Mouse (Mus musculus) midbrain, embryonic 14.5 days (tissue): ENCODE results near the gene Smurf2. TPM values are rescaled to one million over a fixed set of nuclear protein-coding genes. Genes with fewer than 3 reads are reported as not detected.
"Not testable (repeated sequence)": the region's sequence is repeated elsewhere in the genome, so short reads cannot be mapped to it uniquely, and the experiment has no call there.

ENCODE experiments used
- ATAC-seq: fragments of 200-750 bp; cut with Nextera tagmentation; 2 replicates; pipeline ENCODE4 v1.8.0; 2017; ENCODE audit warnings: moderate number of reproducible peaks, moderate library complexity; ENCODE audit not compliant: low FRiP score, low TSS enrichment
- DNase-seq: peaks from one replicate; pipeline ENCODE4 v3.0.0-alpha.2; 2015
- H3K27ac ChIP-seq: fragments of 300-500 bp; sonication (generic); replicated peaks from 2 replicates; pipeline ENCODE4 v1.5.1; 2014; ENCODE audit warnings: mild to moderate bottlenecking, low read depth, low read length, moderate library complexity
- H3K27me3 ChIP-seq: fragments of 300-500 bp; sonication (generic); 2 replicates; pipeline ENCODE4 v1.6.1; 2014; ENCODE audit warnings: low read length, control low read depth, mixed read lengths; ENCODE audit not compliant: control insufficient read depth, insufficient read depth
- H3K36me3 ChIP-seq: fragments of 300-500 bp; sonication (generic); 2 replicates; pipeline ENCODE4 v1.6.1; 2014; ENCODE audit warnings: low read length, control low read depth; ENCODE audit not compliant: control insufficient read depth, insufficient read depth
- H3K4me1 ChIP-seq: fragments of 300-500 bp; sonication (generic); 2 replicates; pipeline ENCODE4 v1.6.1; 2014; ENCODE audit warnings: mild to moderate bottlenecking, antibody characterized with exemption, low read length, control low read depth; ENCODE audit not compliant: control insufficient read depth, insufficient read depth
- H3K4me2 ChIP-seq: fragments of 300-500 bp; sonication (generic); 2 replicates; pipeline ENCODE4 v1.6.1; 2014; ENCODE audit warnings: mild to moderate bottlenecking, low read length, moderate library complexity
- H3K4me3 ChIP-seq: fragments of 300-500 bp; sonication (generic); replicated peaks from 2 replicates; pipeline ENCODE4 v1.5.1; 2014; ENCODE audit warnings: low read depth, low read length
- H3K9ac ChIP-seq: fragments of 300-500 bp; sonication (generic); replicated peaks from 2 replicates; pipeline ENCODE4 v1.6.1; 2014; ENCODE audit warnings: mild to moderate bottlenecking, low read length, moderate library complexity
- H3K9me3 ChIP-seq: fragments of 300-500 bp; sonication (generic); 2 replicates; pipeline ENCODE4 v1.6.1; 2016; ENCODE audit warnings: low read length, control low read depth, mixed read lengths; ENCODE audit not compliant: control insufficient read depth
- WGBS: fragments of 180-500 bp; shearing (Covaris S2); extraction: QIAGEN DNeasy Blood & Tissue Kit; methylation state at CpG from one replicate; pipeline ENCODE4 v1.1.7; 2014; 5-methylcytosine and 5-hydroxymethylcytosine counted together
- polyA plus RNA-seq: library from polyadenylated mRNA; unstranded; fragments of >200 nt; fragmentation: Nextera tagmentation; extraction: Ambion mirVana; gene quantifications from 2 replicates; pipeline ENCODE4 v1.2.1, GENCODE M21; 2014

The Smurf2 gene
- polyA plus RNA-seq, 1 experiment from 2014 or later = 24.0 TPM

GRCm38 (mm10) chr11:106788026-106788774, 132.3 kb downstream of the Smurf2 start:
- Histone ChIP-seq H3K4me1 (peaks cover 20% of the 10 kb centered on the region), H3K4me2 (peak overlapping the region; percentile 80), H3K4me3 (peak overlapping the region; percentile 95), H3K27ac (peak overlapping the region; percentile 98), H3K36me3 (peaks cover 39% of the 10 kb centered on the region), H3K9ac (peak overlapping the region; percentile 99), H3K9me3 (no peaks in the 10 kb centered on the region), H3K27me3 (no peaks in the 10 kb centered on the region)
- WGBS = under 1% methylated on average over 77 of the region's 79 CpGs
- DNase-seq (peak; percentile 100), ATAC-seq (peak; percentile 82)

DNA sequence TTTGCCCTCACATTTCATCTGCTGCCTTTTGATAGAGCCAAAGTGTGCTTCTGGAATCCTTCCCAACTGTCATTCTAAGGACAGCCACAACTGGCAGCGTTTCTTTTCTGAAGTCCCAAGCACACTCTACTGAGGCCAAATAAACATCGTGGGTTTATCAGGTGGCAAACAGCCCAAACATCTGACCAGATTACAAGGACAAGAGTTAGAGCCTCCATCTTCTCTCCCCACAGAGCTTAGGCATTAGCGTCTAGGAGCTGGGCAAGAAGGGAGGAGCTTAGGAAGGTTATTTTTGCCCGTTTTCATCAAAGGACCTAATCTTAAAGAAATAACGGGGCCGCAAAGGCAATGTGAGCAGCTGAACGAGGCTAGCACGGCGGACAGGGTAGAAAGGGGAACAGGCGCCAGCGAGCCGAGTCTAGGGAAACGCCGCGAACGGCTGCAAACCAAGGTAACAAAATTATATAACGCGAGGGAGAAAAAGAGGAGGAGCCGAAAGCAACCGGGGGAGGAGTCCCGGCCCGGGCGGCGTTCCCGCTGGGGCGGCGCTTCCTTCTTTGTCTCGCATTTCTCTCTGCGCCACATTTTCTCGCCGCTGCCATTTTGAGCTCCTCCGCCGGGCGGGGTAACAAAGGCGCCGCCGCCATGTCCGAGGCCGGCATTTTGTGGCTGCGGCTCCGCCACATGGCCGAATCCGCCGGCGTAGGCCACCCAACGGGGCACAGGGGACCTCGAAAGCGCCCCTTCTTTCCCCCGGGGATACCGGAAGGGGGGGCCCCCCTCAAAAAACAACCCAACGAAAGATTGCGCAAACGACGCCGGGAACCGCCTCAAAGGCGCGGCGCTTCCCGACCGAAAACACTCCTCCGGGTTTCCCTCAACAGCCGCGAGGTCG, 133.1 kb downstream of the Smurf2 start:
- peak overlapping the region; percentile 95 for H3K4me3 ChIP-seq
- no peaks in the 10 kb centered on the region for H3K27me3 ChIP-seq
- H3K4me2 ChIP-seq = peak overlapping the region; percentile 80
- under 1% methylated on average over 65 of the region's 65 CpGs for WGBS
- H3K9me3 ChIP-seq = no peaks in the 10 kb centered on the region
- 0 out of 2 replicates have a peak, but pooled peaks have one; percentile 18 for ATAC-seq
- peak; percentile 92 for DNase-seq
- peaks cover 20% of the 10 kb centered on the region for H3K4me1 ChIP-seq
- peak overlapping the region; percentile 98 for H3K27ac ChIP-seq
- peaks cover 40% of the 10 kb centered on the region for H3K36me3 ChIP-seq
- peak overlapping the region; percentile 99 for H3K9ac ChIP-seq

DNA sequence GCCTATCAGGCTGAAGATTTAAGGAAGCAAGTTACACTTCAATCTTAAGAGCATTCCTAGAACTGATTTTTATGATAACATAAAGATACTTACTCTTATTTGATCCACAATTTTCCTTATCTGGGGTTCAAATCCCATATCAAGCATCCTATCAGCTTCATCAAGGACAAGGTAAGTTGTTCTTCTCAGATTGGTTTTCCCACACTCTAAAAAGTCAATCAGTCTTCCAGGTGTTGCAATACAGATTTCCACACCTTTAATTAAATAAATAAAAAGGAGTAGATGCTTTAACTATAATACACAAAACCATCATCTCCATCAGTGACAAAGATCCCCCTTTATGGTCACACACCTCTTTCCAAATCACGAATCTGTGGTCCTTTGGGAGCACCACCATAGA, 135.5 kb downstream of the Smurf2 start:
- Histone ChIP-seq H3K36me3 (peaks cover 61% of the 10 kb centered on the region), H3K27ac (no peak overlapping the region), H3K4me1 (peaks cover 14% of the 10 kb centered on the region), H3K9me3 (no peaks in the 10 kb centered on the region), H3K9ac (no peak overlapping the region), H3K4me3 (peak overlapping the region; percentile 95; the same call in 1 of the 2 replicates), H3K4me2 (peak overlapping the region; percentile 80; the same call in 1 of the 2 replicates), H3K27me3 (no peaks in the 10 kb centered on the region)
- DNase-seq = no peak
- WGBS = 91% methylated on average over 1 of the region's 1 CpGs
- no peak for ATAC-seq

DNA sequence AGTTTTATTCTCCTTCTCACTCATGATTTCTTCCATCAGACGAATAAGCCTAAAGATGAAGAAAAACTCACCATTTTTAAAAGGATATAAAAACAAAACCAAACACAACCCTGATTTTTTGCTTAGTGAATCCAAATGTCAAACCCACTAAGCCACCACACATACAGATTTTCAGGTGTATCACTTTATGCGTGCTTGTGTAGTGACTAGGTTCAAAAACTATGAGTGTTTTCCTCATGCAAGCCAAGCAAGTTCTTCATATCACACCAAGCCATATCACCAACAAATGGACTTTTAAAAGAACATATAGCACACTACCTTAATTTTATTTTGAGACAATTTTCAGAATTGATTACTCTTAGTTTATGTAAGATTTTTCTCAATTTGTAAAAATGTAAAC, 136.0 kb downstream of the Smurf2 start:
- Histone ChIP-seq H3K4me2 (no peak overlapping the region), H3K4me3 (no peak overlapping the region), H3K27ac (no peak overlapping the region), H3K9ac (no peak overlapping the region), H3K9me3 (no peaks in the 10 kb centered on the region), H3K4me1 (peaks cover 14% of the 10 kb centered on the region), H3K36me3 (peaks cover 64% of the 10 kb centered on the region), H3K27me3 (no peaks in the 10 kb centered on the region)
- WGBS = 88% methylated on average over 2 of the region's 2 CpGs
- ATAC-seq (no peak), DNase-seq (no peak)

DNA sequence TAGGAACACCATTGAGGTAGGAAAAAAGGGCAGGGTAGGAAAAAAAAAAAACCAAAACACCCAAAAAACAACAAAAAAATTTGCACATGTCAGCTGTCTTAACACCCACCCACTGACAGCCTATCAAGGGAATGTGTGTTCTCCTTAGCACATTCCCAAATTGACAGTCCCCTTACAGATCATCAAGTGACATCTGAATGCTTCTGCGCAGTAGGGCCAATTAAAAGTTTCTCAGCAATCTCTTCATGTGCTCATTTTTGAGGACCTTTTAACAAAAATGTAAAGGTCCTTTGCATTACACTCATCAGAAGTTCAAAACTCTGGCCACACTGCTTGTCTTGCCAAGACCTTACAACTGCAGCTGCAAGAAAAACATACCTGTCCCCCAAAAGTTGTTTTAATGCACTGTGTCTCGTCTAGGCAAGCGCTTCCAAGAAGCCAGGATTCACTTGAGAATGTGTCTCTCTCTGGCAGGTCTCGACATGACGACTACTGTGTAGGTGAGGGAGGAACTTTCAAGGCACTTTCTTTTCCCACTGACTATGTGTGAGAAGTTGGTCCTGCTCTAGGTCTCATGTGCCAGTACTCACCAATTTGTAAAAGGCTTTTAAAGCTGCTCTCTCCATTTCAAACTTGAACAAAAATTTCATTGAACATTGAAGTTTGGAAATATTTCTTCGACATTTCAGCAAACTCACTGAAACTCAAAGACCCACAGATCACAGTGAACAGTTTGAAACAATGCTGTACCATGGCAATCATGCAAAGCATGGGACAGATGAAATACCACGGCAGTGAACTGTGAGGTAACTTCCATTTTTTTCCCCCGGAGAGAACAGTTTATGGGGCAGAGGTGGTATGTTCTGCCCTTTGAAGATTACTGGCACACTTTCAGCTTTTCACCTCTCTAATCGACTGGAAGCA, 137.4 kb downstream of the Smurf2 start:
- Histone ChIP-seq H3K4me1 (peaks cover 14% of the 10 kb centered on the region), H3K27me3 (no peaks in the 10 kb centered on the region), H3K36me3 (peaks cover 64% of the 10 kb centered on the region), H3K27ac (no peak overlapping the region), H3K4me2 (no peak overlapping the region), H3K9ac (no peak overlapping the region), H3K9me3 (no peaks in the 10 kb centered on the region), H3K4me3 (0 out of 2 replicates have a peak overlapping the region, but pooled peaks have one; percentile 8)
- ATAC-seq (no peak), DNase-seq (no peak)
- WGBS = 87% methylated on average over 9 of the region's 9 CpGs

DNA sequence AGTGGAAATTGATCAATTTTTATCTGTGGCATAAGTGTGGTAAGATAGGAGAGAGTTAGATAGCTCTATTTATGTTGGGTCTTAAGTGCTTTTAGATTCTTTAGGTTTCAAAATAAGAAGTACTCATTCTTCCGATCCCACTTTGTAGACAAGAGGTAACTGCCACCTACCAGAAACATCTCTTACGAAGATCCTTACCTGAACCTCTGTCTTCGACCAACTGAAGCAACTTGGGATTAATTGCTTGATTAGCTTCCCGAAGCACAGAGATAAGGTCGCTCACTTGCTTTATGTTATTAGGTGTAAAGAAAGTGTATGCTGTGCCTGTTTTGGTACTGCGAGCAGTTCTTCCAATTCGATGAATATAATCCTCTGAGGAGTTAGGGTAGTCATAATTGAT, 138.2 kb downstream of the Smurf2 start:
- not testable (repeated sequence) for DNase-seq

DNA sequence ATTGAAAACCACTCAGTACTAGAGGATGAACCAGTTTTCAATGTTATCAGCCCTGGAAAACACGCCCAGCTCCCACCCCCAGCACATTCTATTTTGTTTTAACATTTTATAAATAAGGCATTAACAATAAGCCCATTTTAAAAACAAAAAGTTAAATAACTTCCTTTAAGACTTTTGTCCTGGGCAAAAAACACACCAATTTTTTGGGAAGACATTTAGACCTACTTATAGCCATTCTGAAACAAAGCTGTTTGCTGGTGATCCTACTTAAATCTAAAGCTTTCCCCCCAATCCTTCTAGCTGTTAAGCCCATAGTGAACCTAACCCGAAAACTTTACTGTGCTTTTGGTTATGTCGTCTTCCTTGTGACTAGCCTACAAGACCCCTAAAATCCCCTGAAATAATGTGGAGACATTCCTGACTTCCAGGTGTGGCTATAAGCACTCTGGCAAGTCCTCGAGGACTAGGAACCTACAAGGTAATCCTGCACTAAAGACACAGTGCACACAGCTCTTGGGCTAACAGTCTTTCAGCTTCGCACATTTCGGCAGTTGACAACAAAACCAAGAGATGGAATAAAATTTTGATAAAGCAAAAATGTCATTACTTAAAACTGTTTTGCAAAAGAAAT, 139.8 kb downstream of the Smurf2 start:
- ATAC-seq (no peak), DNase-seq (no peak)
- Histone ChIP-seq H3K36me3 (peaks cover 63% of the 10 kb centered on the region), H3K4me1 (peaks cover 7% of the 10 kb centered on the region), H3K9me3 (no peaks in the 10 kb centered on the region), H3K4me3 (no peak overlapping the region), H3K9ac (no peak overlapping the region), H3K27ac (no peak overlapping the region), H3K27me3 (no peaks in the 10 kb centered on the region), H3K4me2 (no peak overlapping the region)
- WGBS = 78% methylated on average over 6 of the region's 6 CpGs

More for the DNA sequence above, 138.2 kb downstream of the Smurf2 start:
- not testable (repeated sequence) for ATAC-seq, H3K9ac ChIP-seq, H3K4me3 ChIP-seq, H3K4me2 ChIP-seq, H3K27me3 ChIP-seq, H3K27ac ChIP-seq, H3K9me3 ChIP-seq
- Histone ChIP-seq H3K36me3 (peaks cover 64% of the 10 kb centered on the region), H3K4me1 (peaks cover 14% of the 10 kb centered on the region)
- 95% methylated on average over 7 of the region's 7 CpGs for WGBS

DNA sequence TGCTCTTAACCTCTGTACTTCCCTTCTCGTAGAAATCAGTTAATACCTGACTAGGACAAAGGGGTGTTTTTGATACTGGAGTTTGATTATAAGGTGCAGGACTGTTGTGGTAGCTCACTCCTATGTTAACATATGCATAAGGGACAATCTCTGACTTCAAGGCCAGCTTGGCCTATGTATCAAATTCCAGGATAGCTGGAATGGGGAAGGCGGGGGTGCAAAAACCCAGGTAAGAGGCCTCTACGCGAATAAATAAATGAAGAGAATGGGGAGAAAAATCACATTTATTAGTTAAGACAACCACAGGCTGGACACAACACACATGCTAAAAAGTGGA, 140.5 kb downstream of the Smurf2 start:
- H3K4me3 ChIP-seq = no peak overlapping the region
- 69% methylated on average over 4 of the region's 4 CpGs for WGBS

More for the DNA sequence above, 140.5 kb downstream of the Smurf2 start:
- H3K36me3 ChIP-seq = peaks cover 62% of the 10 kb centered on the region
- peaks cover under 1% of the 10 kb centered on the region; the same call in 1 of the 2 replicates for H3K4me1 ChIP-seq
- ATAC-seq = no peak
- peak; percentile 30 for DNase-seq
- H3K27ac ChIP-seq = peak overlapping the region; percentile 91; the same call in 1 of the 2 replicates
- peak overlapping the region; percentile 89; the same call in 1 of the 2 replicates for H3K4me2 ChIP-seq
- no peaks in the 10 kb centered on the region for H3K9me3 ChIP-seq
- H3K9ac ChIP-seq = no peak overlapping the region
- H3K27me3 ChIP-seq = no peaks in the 10 kb centered on the region
